Mouse (Mus musculus): ENCODE measurements around the gene Farp1. TPM values are rescaled to one million over a fixed set of nuclear protein-coding genes. Genes with fewer than 3 reads are reported as not detected.

The Farp1 gene
- polyA plus RNA-seq, 1 experiment, result 77.6 TPM

DNA sequence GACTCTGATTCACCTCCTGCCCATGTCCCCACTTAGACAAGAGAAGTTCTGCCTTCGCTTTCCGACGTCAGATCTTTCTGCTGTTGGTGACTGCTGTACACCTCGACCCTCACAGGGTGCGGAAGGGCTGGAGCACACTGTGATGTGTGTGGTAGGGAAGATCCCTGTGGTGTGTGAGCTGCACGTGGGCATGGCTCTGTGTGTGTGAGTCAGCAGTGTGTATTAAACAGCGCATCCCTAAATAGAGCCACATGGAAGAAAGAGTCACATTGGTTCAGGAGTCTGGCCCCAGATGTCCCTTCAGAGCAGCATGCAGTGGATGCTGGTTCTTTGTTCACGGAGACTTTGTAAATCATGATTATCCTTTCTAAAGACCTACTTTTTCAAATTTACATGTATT is 196.2 kb downstream of the Farp1 start:
- no peak for TF ChIP-seq CTCF (IDR thresholded peaks at IDR 0.05; ENCODE audit: borderline replicate concordance, extremely low read depth, insufficient read depth, insufficient read length)
- TF ChIP-seq POLR2A (IDR thresholded peaks at IDR 0.05; ENCODE audit: borderline replicate concordance, extremely low read depth, insufficient read depth, insufficient read length, poor library complexity, severe bottlenecking), result no peak

DNA sequence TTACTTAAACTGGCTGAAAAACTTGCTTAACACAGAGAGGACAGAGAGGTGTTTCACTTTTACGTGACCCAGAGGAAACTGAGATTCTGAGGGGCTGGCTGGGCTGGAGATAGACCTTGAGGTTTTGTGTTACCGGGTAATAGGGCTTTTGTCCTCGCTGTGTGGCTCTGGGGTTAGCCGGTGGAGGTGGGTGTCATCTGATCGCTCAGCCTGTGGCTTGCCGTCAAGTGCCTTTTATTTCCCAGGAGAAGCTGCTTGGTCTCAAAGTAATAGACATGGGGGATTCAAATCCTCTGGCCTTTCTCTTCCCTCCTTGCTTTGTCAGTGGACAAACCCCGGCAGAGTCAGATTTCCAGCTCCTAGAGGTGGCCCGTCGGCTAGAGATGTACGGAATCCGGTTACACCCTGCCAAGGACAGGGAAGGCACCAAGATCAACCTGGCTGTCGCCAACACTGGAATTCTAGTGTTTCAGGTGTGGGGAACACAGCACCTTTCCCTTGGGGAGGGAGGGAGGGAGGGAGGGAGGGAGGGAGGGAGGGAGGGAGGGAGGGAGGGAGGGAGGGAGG is 199.8 kb downstream of the Farp1 start:
- DNase-seq (ENCODE audit: low read depth), result no peak
- TF ChIP-seq POLR2A (IDR thresholded peaks at IDR 0.05; ENCODE audit: borderline replicate concordance, extremely low read depth, insufficient read depth, insufficient read length, poor library complexity, severe bottlenecking), result no peak
- no peak for TF ChIP-seq CTCF (IDR thresholded peaks at IDR 0.05; ENCODE audit: borderline replicate concordance, extremely low read depth, insufficient read depth, insufficient read length)

More for the DNA sequence above, 196.2 kb downstream of the Farp1 start:
- DNase-seq (ENCODE audit: low read depth), result no peak

DNA sequence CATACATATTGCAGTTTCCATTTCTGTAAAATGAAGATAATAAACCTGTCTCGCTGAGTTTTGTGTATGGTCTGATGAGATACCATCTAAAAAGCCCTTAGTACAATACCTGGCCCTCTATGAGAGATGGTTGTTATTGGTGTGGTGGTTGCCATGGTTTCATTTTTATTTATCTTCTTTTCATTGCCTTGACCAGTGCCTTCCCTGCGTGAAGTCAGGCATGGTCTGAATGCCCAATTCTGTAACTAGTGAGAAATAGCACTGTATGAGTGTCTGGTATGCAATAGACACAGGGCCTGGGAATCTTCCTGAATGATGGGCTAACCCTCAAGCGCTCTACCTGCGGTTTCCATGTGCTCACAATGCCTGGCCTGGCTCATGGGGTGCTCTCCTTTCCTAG is 201.7 kb downstream of the Farp1 start:
- no peak for DNase-seq (ENCODE audit: low read depth)
- TF ChIP-seq POLR2A (IDR thresholded peaks at IDR 0.05; ENCODE audit: borderline replicate concordance, extremely low read depth, insufficient read depth, insufficient read length, poor library complexity, severe bottlenecking), result no peak
- TF ChIP-seq CTCF (IDR thresholded peaks at IDR 0.05; ENCODE audit: borderline replicate concordance, extremely low read depth, insufficient read depth, insufficient read length), result no peak

DNA sequence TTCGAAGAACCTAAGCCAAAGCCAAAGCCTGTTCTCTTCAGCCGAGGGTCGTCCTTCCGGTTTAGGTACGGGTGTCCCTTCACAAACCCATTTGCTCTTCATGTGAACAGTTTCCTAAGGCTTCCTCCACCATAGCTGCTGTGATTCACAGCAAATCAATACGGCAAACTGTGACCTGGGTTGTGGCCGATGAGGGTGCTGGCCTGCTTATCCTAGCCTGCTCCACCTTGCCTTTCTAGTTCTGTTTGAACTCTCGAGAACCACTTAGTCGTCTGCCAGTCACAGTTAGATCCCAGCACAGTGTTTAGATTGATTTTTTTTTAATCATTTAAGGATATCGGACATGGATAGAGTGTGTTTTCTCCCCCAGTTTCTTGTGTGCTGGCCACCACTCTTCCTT is 203.7 kb downstream of the Farp1 start:
- TF ChIP-seq POLR2A (IDR thresholded peaks at IDR 0.05; ENCODE audit: borderline replicate concordance, extremely low read depth, insufficient read depth, insufficient read length, poor library complexity, severe bottlenecking), result no peak
- no peak for TF ChIP-seq CTCF (IDR thresholded peaks at IDR 0.05; ENCODE audit: borderline replicate concordance, extremely low read depth, insufficient read depth, insufficient read length)
- no peak for DNase-seq (ENCODE audit: low read depth)

DNA sequence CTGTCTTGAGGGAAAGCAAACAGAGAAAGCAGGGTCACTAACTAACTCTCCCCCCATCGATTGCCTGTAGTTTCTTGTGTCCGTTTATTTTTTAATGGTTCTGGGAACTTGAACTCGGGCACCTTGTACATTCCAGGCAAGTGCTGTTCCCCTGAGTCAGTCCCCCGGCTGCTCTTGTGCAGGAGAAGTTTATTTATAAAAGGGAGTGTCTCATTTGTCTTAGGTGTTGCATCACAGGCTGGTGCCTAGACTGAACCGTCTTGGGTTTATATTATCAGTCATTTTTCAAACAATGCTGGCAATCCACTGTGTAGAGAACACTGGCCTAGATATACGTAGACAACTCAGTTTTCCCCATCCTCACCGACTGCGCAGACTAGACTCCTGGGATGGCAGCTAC is 204.4 kb downstream of the Farp1 start:
- no peak for DNase-seq (ENCODE audit: low read depth)
- TF ChIP-seq POLR2A (IDR thresholded peaks at IDR 0.05; ENCODE audit: borderline replicate concordance, extremely low read depth, insufficient read depth, insufficient read length, poor library complexity, severe bottlenecking) (no peak), CTCF (IDR thresholded peaks at IDR 0.05; ENCODE audit: borderline replicate concordance, extremely low read depth, insufficient read depth, insufficient read length) (no peak)

- TF ChIP-seq POLR2A (IDR thresholded peaks at IDR 0.05; ENCODE audit: borderline replicate concordance, extremely low read depth, insufficient read depth, insufficient read length, poor library complexity, severe bottlenecking) (no peak), CTCF (IDR thresholded peaks at IDR 0.05; ENCODE audit: borderline replicate concordance, extremely low read depth, insufficient read depth, insufficient read length) (no peak)
- no peak for DNase-seq (ENCODE audit: low read depth)
These were observed 209.1 kb downstream of the Farp1 start for GRCm38 (mm10) chr14:121244104-121244503.

DNA sequence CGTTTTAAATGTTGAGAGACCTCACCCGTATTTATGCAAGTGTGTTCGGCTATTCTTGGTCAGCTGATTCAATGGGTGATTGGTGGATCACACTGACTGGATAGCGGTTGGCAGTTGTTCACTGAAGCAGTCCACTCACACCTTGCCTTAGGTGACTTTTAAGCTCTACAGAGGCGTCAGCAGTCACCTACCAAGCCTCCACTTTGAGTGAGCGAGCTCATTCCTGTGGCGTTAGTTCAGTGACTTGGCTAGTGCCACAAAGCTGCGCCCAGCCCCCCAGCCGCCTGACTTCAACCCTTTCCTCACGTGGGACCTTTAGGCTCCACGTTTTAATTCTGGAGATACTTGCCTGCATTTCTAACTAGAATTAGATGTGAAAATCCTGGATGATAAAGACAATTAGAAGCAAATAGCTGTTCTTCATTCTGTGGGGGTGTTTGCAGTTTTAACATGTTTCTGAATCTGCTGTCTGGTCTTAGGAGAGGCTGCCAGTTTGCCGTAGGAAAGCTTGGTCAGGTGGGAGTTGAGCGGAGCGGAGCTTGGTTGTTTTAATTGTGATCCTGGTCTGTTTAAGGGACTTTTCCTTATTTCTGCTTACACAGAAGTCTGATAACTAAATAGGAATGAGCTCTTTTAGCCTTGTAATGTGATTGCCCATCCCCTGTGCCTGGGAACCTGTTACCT is 211.2 kb downstream of the Farp1 start:
- TF ChIP-seq POLR2A (IDR thresholded peaks at IDR 0.05; ENCODE audit: borderline replicate concordance, extremely low read depth, insufficient read depth, insufficient read length, poor library complexity, severe bottlenecking), result no peak
- TF ChIP-seq CTCF (IDR thresholded peaks at IDR 0.05; ENCODE audit: borderline replicate concordance, extremely low read depth, insufficient read depth, insufficient read length), result no peak
- no peak for DNase-seq (ENCODE audit: low read depth)

DNA sequence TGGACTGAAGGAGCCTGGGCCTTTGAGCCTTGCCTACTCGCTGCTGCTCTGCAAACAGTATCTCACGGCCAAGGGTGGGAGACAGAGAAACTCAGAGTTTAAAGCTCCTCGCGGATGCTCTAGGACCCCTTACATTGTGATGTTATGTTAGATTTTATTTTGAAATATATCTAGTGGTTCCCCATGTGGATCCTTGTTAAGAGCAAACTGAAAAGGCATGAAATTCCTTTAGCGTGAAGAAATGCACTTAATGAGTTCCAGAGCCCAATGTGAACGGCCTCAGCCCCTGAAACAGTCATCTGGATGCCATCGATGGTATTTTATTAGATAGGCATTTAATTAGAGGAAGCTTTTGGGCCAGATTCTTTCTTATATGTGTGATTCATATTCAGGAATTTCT is 212.3 kb downstream of the Farp1 start:
- no peak for TF ChIP-seq CTCF (IDR thresholded peaks at IDR 0.05; ENCODE audit: borderline replicate concordance, extremely low read depth, insufficient read depth, insufficient read length)
- TF ChIP-seq POLR2A (IDR thresholded peaks at IDR 0.05; ENCODE audit: borderline replicate concordance, extremely low read depth, insufficient read depth, insufficient read length, poor library complexity, severe bottlenecking), result no peak
- no peak for DNase-seq (ENCODE audit: low read depth)

- DNase-seq (ENCODE audit: low read depth), result no peak
- no peak for TF ChIP-seq CTCF (IDR thresholded peaks at IDR 0.05; ENCODE audit: borderline replicate concordance, extremely low read depth, insufficient read depth, insufficient read length)
- no peak for TF ChIP-seq POLR2A (IDR thresholded peaks at IDR 0.05; ENCODE audit: borderline replicate concordance, extremely low read depth, insufficient read depth, insufficient read length, poor library complexity, severe bottlenecking)
These were observed 213.3 kb downstream of the Farp1 start for GRCm38 (mm10) chr14:121248346-121248745.

DNA sequence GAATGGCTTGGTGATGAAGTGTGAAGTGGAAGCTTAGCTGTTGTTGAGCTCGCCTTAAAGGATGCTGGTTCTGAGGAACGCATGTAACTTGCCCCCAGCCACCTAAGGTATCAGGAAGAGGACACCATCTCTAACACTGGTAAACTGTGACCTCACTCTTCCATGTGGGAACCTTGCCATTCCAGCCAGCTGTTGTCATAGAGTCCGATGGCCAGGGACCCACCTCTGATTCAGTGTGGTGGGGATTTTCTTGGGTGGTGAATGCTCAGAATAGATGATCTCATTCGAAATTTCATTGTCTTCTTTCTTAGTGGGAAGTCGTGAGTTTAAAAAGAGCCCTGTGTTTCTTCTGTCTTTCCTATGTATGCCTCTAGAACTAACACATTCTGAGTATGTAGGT is 216.1 kb downstream of the Farp1 start:
- no peak for TF ChIP-seq POLR2A (IDR thresholded peaks at IDR 0.05; ENCODE audit: borderline replicate concordance, extremely low read depth, insufficient read depth, insufficient read length, poor library complexity, severe bottlenecking)
- no peak for TF ChIP-seq CTCF (IDR thresholded peaks at IDR 0.05; ENCODE audit: borderline replicate concordance, extremely low read depth, insufficient read depth, insufficient read length)

DNA sequence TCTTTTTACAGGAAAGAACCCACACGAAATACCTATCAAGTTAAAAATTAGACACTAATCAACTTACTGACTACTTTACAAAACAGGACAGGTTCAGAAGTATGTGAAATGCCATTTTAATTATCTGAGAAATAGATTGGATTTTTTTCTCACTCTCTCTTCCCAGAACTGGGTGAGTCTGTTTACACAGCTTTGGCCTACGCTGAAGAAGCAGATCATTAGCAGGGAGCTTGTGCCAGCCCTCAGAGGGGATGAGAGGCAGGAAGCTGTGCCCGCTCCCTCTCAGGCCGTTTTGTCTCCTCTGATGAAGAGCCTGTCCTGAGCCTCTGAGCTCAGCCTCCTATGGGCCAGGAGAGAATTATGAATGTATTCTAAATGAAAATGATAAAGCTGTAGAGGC is 216.7 kb downstream of the Farp1 start:
- TF ChIP-seq CTCF (IDR thresholded peaks at IDR 0.05; ENCODE audit: borderline replicate concordance, extremely low read depth, insufficient read depth, insufficient read length) (no peak), POLR2A (IDR thresholded peaks at IDR 0.05; ENCODE audit: borderline replicate concordance, extremely low read depth, insufficient read depth, insufficient read length, poor library complexity, severe bottlenecking) (no peak)
- DNase-seq (ENCODE audit: low read depth), result peak; percentile 49

More for the DNA sequence above, 216.1 kb downstream of the Farp1 start:
- DNase-seq (ENCODE audit: low read depth), result no peak

DNA sequence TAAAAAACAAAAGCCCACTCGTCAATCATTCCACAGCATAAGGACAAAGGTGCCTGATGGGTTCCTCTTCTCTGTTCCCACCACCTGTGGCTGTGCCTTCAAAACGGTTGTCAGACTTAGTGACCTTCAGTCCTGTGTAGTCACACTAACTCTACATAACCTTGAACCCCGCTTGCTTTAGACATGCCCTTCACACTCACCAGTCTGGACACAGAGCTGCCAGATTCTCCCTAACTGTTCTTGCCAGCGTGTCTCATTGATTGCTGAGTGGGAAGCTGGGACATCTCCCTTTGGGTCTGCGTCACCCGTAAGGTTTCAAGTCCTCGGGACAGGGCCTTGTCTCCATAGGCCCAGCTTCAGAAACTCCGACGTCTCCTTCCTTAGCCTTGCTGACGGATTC is 217.5 kb downstream of the Farp1 start:
- DNase-seq (ENCODE audit: low read depth), result no peak
- TF ChIP-seq CTCF (IDR thresholded peaks at IDR 0.05; ENCODE audit: borderline replicate concordance, extremely low read depth, insufficient read depth, insufficient read length) (no peak), POLR2A (IDR thresholded peaks at IDR 0.05; ENCODE audit: borderline replicate concordance, extremely low read depth, insufficient read depth, insufficient read length, poor library complexity, severe bottlenecking) (no peak)
